22 mouse cellular contexts compared by ENCODE assay signal in the genomic region with DNA sequence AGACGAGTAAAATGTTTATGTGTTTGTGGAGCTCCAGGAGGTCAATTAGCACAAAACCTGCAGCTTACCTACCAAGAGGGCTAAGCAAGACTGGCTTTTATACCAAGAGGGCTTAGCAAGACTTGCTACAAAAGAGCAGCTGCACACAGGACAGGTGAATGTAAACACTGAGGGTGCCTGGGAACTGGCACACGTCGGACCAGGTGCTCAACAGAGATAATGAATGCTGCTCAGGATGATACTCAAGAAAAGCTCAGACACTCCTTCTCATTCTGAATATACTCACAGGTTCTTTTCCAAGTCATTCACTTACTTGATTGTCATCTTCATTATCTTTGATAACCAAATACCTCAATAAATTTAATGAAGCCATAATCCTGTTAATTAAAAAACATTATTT. TPM values are rescaled to one million over a fixed set of nuclear protein-coding genes. Genes with fewer than 3 reads are reported as not detected.
DNase-seq lines count a peak whose midpoint lies in the region; ATAC-seq and TF ChIP-seq lines count a peak whose summit lies in the region.
"Had no signal": no experiment of that assay in that cellular context is flagged by ENCODE, and none has a peak within 500 bp of the region (broad histone marks: within the 10 kb centered on the region; RNA-seq: fewer than 3 reads in every experiment).

No protein-coding gene starts in this region.

- no peak overlapping the region for H3K9ac ChIP-seq in liver, embryonic 14.5 days (replicated peaks)
- H3K9ac ChIP-seq in liver, postnatal 0 days (replicated peaks): no peak overlapping the region
- H3K9ac ChIP-seq: forebrain, embryonic 12.5 days; forebrain, embryonic 15.5 days; hindbrain, embryonic 12.5 days; hindbrain, embryonic 15.5 days had no signal

- no peak overlapping the region for H3K27ac ChIP-seq in heart, embryonic 10.5 days
- no peak overlapping the region for H3K27ac ChIP-seq in liver, embryonic 14.5 days
- no peak overlapping the region for H3K27ac ChIP-seq in liver, postnatal 0 days (ENCODE audit: low read depth)
- H3K27ac ChIP-seq in midbrain, embryonic 10.5 days (replicated peaks): no peak overlapping the region
- H3K27ac ChIP-seq: forebrain, embryonic 12.5 days; forebrain, embryonic 15.5 days; heart, adult 2 months; hindbrain, embryonic 12.5 days; hindbrain, embryonic 15.5 days had no signal

- peak; percentile 69 for DNase-seq in heart, adult 11 months
- no peak for DNase-seq in heart, embryonic 10.5 days (ENCODE audit: low spot score)
- peak; percentile 21 for DNase-seq in c-Kit-positive CD71-positive TER-119-positive erythroid progenitor cells, embryonic 14.5 days (ENCODE audit: low spot score)
- peak in 2 of 3 experiments; percentile 27 to 36 for DNase-seq in liver, embryonic 14.5 days (ENCODE audit: low read depth in 3 of 3, low spot score in 3 of 3)
- DNase-seq in liver, postnatal 0 days: no peak
- no peak for DNase-seq in lung, adult 18-20 months
- DNase-seq in midbrain, embryonic 10.5 days (ENCODE audit: low spot score): no peak
- DNase-seq: adrenal gland, adult 8-10 months; adrenal gland, postnatal 25 days; cerebellum, adult 18-20 months; cerebellum, adult 9-10 months; cerebellum, postnatal 14 days; gastrocnemius, postnatal 25 days; heart, adult 2 months had no signal

- no peaks in the 10 kb centered on the region for H3K27me3 ChIP-seq in heart, embryonic 10.5 days (ENCODE audit: insufficient read depth, poor library complexity, severe bottlenecking)
- H3K27me3 ChIP-seq in liver, embryonic 14.5 days (ENCODE audit: control insufficient read depth, insufficient read depth, low read length): no peaks in the 10 kb centered on the region
- no peaks in the 10 kb centered on the region for H3K27me3 ChIP-seq in liver, postnatal 0 days (ENCODE audit: insufficient read depth, low read length)
- no peaks in the 10 kb centered on the region for H3K27me3 ChIP-seq in midbrain, embryonic 10.5 days (ENCODE audit: low read depth, poor library complexity, severe bottlenecking)
- H3K27me3 ChIP-seq: forebrain, embryonic 12.5 days; forebrain, embryonic 15.5 days; hindbrain, embryonic 12.5 days; hindbrain, embryonic 15.5 days had no signal

- H3K9me3 ChIP-seq in heart, embryonic 10.5 days: no peaks in the 10 kb centered on the region
- no peaks in the 10 kb centered on the region for H3K9me3 ChIP-seq in liver, embryonic 14.5 days (ENCODE audit: control insufficient read depth, low read length)
- no peaks in the 10 kb centered on the region for H3K9me3 ChIP-seq in liver, postnatal 0 days (ENCODE audit: low read length)
- H3K9me3 ChIP-seq in midbrain, embryonic 10.5 days (replicated peaks): no peaks in the 10 kb centered on the region
- H3K9me3 ChIP-seq: forebrain, embryonic 12.5 days; forebrain, embryonic 15.5 days; hindbrain, embryonic 12.5 days; hindbrain, embryonic 15.5 days had no signal

- TF ChIP-seq EP300 in liver, embryonic 14.5 days (IDR thresholded peaks at IDR 0.05; ENCODE audit: low read depth): peak; percentile 55
- TF ChIP-seq EP300 in liver, postnatal 0 days (IDR thresholded peaks at IDR 0.05; ENCODE audit: low read depth): peak; percentile 74; the same call in 1 of the 2 replicates

- no peak for TF ChIP-seq CTCF in liver, embryonic 14.5 days (IDR thresholded peaks at IDR 0.05; ENCODE audit: low read depth)
- TF ChIP-seq CTCF in liver, postnatal 0 days (IDR thresholded peaks at IDR 0.05; ENCODE audit: low read depth): no peak

- WGBS in heart, embryonic 10.5 days: 84% methylated on average over 3 of the region's 3 CpGs
- 58% methylated on average over 3 of the region's 3 CpGs for WGBS in liver, embryonic 14.5 days (ENCODE audit: insufficient replicate concordance)
- 62% methylated on average over 3 of the region's 3 CpGs for WGBS in liver, postnatal 0 days (ENCODE audit: insufficient replicate concordance)
- WGBS in midbrain, embryonic 10.5 days: 92% methylated on average over 3 of the region's 3 CpGs

- peak; percentile 79; the same call in 1 of the 2 replicates for ATAC-seq in liver, embryonic 14.5 days (ENCODE audit: insufficient read depth)
- peak; percentile 64 for ATAC-seq in liver, postnatal 0 days
- ATAC-seq: activated CD4-positive, CD25-positive, alpha-beta regulatory T cell, adult 4 months; forebrain, embryonic 15.5 days had no signal

- no peaks in the 10 kb centered on the region for H3K4me1 ChIP-seq in heart, embryonic 10.5 days
- peaks cover 0 to 2% of the 10 kb centered on the region in 2 experiments; a peak in 1 of 4 replicates for H3K4me1 ChIP-seq in liver, embryonic 14.5 days (replicated peaks; ENCODE audit: control insufficient read depth in 2 of 2, insufficient read depth in 2 of 2, low read length in 1 of 2)
- no peaks in the 10 kb centered on the region for H3K4me1 ChIP-seq in liver, postnatal 0 days (ENCODE audit: insufficient read depth)
- H3K4me1 ChIP-seq in midbrain, embryonic 10.5 days: peaks cover 4% of the 10 kb centered on the region; the same call in 1 of the 2 replicates
- H3K4me1 ChIP-seq: forebrain, embryonic 12.5 days; forebrain, embryonic 15.5 days; hindbrain, embryonic 12.5 days; hindbrain, embryonic 15.5 days had no signal

- no peak overlapping the region for H3K4me3 ChIP-seq in heart, embryonic 10.5 days
- H3K4me3 ChIP-seq in liver, embryonic 14.5 days (ENCODE audit: insufficient read depth in 1 of 2, low read depth in 2 of 2, low read length in 2 of 2): no peak overlapping the region
- no peak overlapping the region for H3K4me3 ChIP-seq in liver, postnatal 0 days (ENCODE audit: low read depth, low read length)
- H3K4me3 ChIP-seq in midbrain, embryonic 10.5 days: no peak overlapping the region
- H3K4me3 ChIP-seq: forebrain, embryonic 12.5 days; forebrain, embryonic 15.5 days; heart, adult 2 months; hindbrain, embryonic 12.5 days; hindbrain, embryonic 15.5 days had no signal

- peaks cover 66% of the 10 kb centered on the region for H3K36me3 ChIP-seq in heart, embryonic 10.5 days
- no peaks in the 10 kb centered on the region for H3K36me3 ChIP-seq in liver, embryonic 14.5 days (replicated peaks; ENCODE audit: control insufficient read depth, insufficient read depth, low read depth)
- H3K36me3 ChIP-seq in liver, postnatal 0 days (replicated peaks; ENCODE audit: insufficient read depth, low read length): peaks cover 9% of the 10 kb centered on the region
- H3K36me3 ChIP-seq in midbrain, embryonic 10.5 days: peaks cover 45% of the 10 kb centered on the region

- no peak overlapping the region for H3K4me2 ChIP-seq in liver, embryonic 14.5 days (ENCODE audit: low read depth)
- no peak overlapping the region for H3K4me2 ChIP-seq in liver, postnatal 0 days (ENCODE audit: low read depth, low read length)
- H3K4me2 ChIP-seq: forebrain, embryonic 12.5 days; forebrain, embryonic 15.5 days; heart, embryonic 11.5 days; hindbrain, embryonic 12.5 days; hindbrain, embryonic 15.5 days had no signal

RNA-seq across cellular contexts. Expression of a gene that starts 22.5 kb away (rescaled TPM):
- 0.04 and 0.06 TPM in 2 replicates for polyA plus RNA-seq in heart, embryonic 10.5 days (2016; fragmentation: Nextera tagmentation; extraction: Ambion mirVana)
- polyA plus RNA-seq in liver, embryonic 14.5 days (2012; rRNA removed): 0.01 TPM in 2 replicates
- not detected in 2 replicates for polyA plus RNA-seq in liver, embryonic 14.5 days (2014; fragmentation: Nextera tagmentation; extraction: Ambion mirVana)
- 0.09 and 0.12 TPM in 2 replicates for polyA plus RNA-seq in liver, postnatal 0 days (2015; fragmentation: Nextera tagmentation; extraction: Ambion mirVana)
- 0.04 and 0.20 TPM in 2 replicates for polyA plus RNA-seq in midbrain, embryonic 10.5 days (2016; fragmentation: Nextera tagmentation; extraction: Ambion mirVana)
- polyA plus RNA-seq: embryonic facial prominence, embryonic 11.5 days; gonadal fat pad, adult 2 months had no signal

RNA-seq across cellular contexts. Expression of a gene that starts 40.2 kb away (rescaled TPM):
- 14.4 and 18.7 TPM in 2 replicates for polyA plus RNA-seq in heart, embryonic 10.5 days (2016; fragmentation: Nextera tagmentation; extraction: Ambion mirVana)
- polyA plus RNA-seq in liver, embryonic 14.5 days (2012; rRNA removed): 1.4 and 2.6 TPM in 2 replicates
- polyA plus RNA-seq in liver, embryonic 14.5 days (2014; fragmentation: Nextera tagmentation; extraction: Ambion mirVana): 5.5 and 6.5 TPM in 2 replicates
- polyA plus RNA-seq in liver, postnatal 0 days (2015; fragmentation: Nextera tagmentation; extraction: Ambion mirVana): 5.4 and 5.5 TPM in 2 replicates
- polyA plus RNA-seq in midbrain, embryonic 10.5 days (2016; fragmentation: Nextera tagmentation; extraction: Ambion mirVana): 15.9 and 18.9 TPM in 2 replicates

RNA-seq across cellular contexts. Expression of a gene that starts 40.7 kb away (rescaled TPM):
- polyA plus RNA-seq in heart, embryonic 10.5 days (2016; fragmentation: Nextera tagmentation; extraction: Ambion mirVana): 27.2 and 30.6 TPM in 2 replicates
- polyA plus RNA-seq in liver, embryonic 14.5 days (2012; rRNA removed): 1.6 and 3.1 TPM in 2 replicates
- polyA plus RNA-seq in liver, embryonic 14.5 days (2014; fragmentation: Nextera tagmentation; extraction: Ambion mirVana): 5.7 and 6.2 TPM in 2 replicates
- polyA plus RNA-seq in liver, postnatal 0 days (2015; fragmentation: Nextera tagmentation; extraction: Ambion mirVana): 5.9 and 6.9 TPM in 2 replicates
- 29.8 and 31.1 TPM in 2 replicates for polyA plus RNA-seq in midbrain, embryonic 10.5 days (2016; fragmentation: Nextera tagmentation; extraction: Ambion mirVana)

RNA-seq across cellular contexts. Expression of a gene that starts 49.5 kb away (rescaled TPM):
- 0.24 and 0.25 TPM in 2 replicates for polyA plus RNA-seq in heart, embryonic 10.5 days (2016; fragmentation: Nextera tagmentation; extraction: Ambion mirVana)
- polyA plus RNA-seq in liver, embryonic 14.5 days (2012; rRNA removed): 0.02 and 0.06 TPM in 2 replicates
- polyA plus RNA-seq in liver, embryonic 14.5 days (2014; fragmentation: Nextera tagmentation; extraction: Ambion mirVana): 0.06 TPM in 1 of 2 replicates, not detected in the other
- 0.04 TPM in 1 of 2 replicates, not detected in the other for polyA plus RNA-seq in liver, postnatal 0 days (2015; fragmentation: Nextera tagmentation; extraction: Ambion mirVana)
- 0.15 and 0.26 TPM in 2 replicates for polyA plus RNA-seq in midbrain, embryonic 10.5 days (2016; fragmentation: Nextera tagmentation; extraction: Ambion mirVana)
- polyA plus RNA-seq: gonadal fat pad, adult 2 months had no signal

Comparison
In these comparisons a context has a peak if more than half of its experiments do, and no peak if none do; other contexts are left out.
1. DNase-seq: peak in heart, adult 11 months (single experiment), c-Kit-positive CD71-positive TER-119-positive erythroid progenitor cells, embryonic 14.5 days (single experiment) and liver, embryonic 14.5 days (2 of 3); none in heart, embryonic 10.5 days (single experiment), liver, postnatal 0 days (single experiment), lung, adult 18-20 months (0 of 2) and midbrain, embryonic 10.5 days (single experiment).